Comparison of ENCODE assay signal across 8 mouse cellular contexts in the genomic region with DNA sequence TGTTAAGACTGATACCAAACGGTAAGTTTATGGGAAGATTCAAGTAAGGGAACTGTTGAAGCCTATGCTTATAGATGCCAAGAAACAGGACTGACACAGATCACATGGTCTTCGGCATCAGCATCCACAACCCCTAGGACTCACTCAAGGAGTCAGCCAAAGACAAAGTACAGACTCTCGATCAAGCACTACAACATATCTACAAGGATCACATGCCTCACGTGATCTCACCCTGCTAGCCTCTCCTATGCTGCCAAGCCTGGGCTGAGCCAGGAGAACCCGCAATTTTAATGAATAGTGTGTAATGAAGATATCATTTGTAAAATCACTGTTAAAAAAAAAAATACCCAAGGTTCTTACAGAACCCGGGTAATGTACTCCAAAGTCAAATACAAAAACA. TPM values are rescaled to one million over a fixed set of nuclear protein-coding genes. Genes with fewer than 3 reads are reported as not detected.
A peak's percentile ranks its signal among the peaks of the same experiment; 100 is the strongest.
DNase-seq lines count a peak whose midpoint lies in the region; ATAC-seq and TF ChIP-seq lines count a peak whose summit lies in the region.

No protein-coding gene starts in this region.

- no peak overlapping the region for H3K27ac ChIP-seq in hindbrain, embryonic 12.5 days
- no peak overlapping the region for H3K27ac ChIP-seq in hindbrain, embryonic 10.5 days
- no peak overlapping the region for H3K27ac ChIP-seq in bone marrow, adult 2 months (ENCODE audit: control insufficient read depth, insufficient read depth, low read depth, low read length, poor library complexity)
- H3K27ac ChIP-seq in intestine, embryonic 14.5 days (ENCODE audit: low read depth), result no peak overlapping the region
- no peak overlapping the region for H3K27ac ChIP-seq in midbrain, embryonic 11.5 days (ENCODE audit: low read depth, low read length)

- peaks cover 21% of the 10 kb centered on the region for H3K4me1 ChIP-seq in hindbrain, embryonic 12.5 days
- peaks cover 27% of the 10 kb centered on the region for H3K4me1 ChIP-seq in hindbrain, embryonic 10.5 days (replicated peaks)
- H3K4me1 ChIP-seq in bone marrow, adult 2 months (ENCODE audit: control insufficient read depth, insufficient read depth, low read length), result no peaks in the 10 kb centered on the region; the same call in 1 of the 2 replicates
- peaks cover 20% of the 10 kb centered on the region for H3K4me1 ChIP-seq in intestine, embryonic 14.5 days (replicated peaks; ENCODE audit: control insufficient read depth, insufficient read depth, low read length)
- peaks cover 14% of the 10 kb centered on the region for H3K4me1 ChIP-seq in midbrain, embryonic 11.5 days (ENCODE audit: control insufficient read depth, insufficient read depth, low read length)

- DNase-seq in hindbrain, embryonic 10.5 days (ENCODE audit: low spot score), result no peak
- no peak for DNase-seq in intestine, embryonic 14.5 days (ENCODE audit: low spot score)
- DNase-seq in midbrain, embryonic 11.5 days (ENCODE audit: low spot score, missing footprints), result no peak
- no peak for DNase-seq in left cerebral cortex, adult 8-10 months (ENCODE audit: low spot score in 2 of 2)
- no peak for DNase-seq in right cerebral cortex, adult 18-20 months
- no peak for DNase-seq in urinary bladder, adult 18-20 months (ENCODE audit: low spot score in 2 of 2)

- H3K4me3 ChIP-seq in hindbrain, embryonic 12.5 days, result no peak overlapping the region
- H3K4me3 ChIP-seq in hindbrain, embryonic 10.5 days, result no peak overlapping the region
- peak overlapping the region; percentile 7 for H3K4me3 ChIP-seq in bone marrow, adult 2 months (replicated peaks; ENCODE audit: control insufficient read depth, low read depth, low read length)
- no peak overlapping the region for H3K4me3 ChIP-seq in intestine, embryonic 14.5 days (ENCODE audit: low read depth, low read length)
- no peak overlapping the region for H3K4me3 ChIP-seq in midbrain, embryonic 11.5 days (ENCODE audit: low read depth, low read length)

- no peaks in the 10 kb centered on the region for H3K27me3 ChIP-seq in hindbrain, embryonic 12.5 days
- no peaks in the 10 kb centered on the region for H3K27me3 ChIP-seq in hindbrain, embryonic 10.5 days (ENCODE audit: insufficient read depth, poor library complexity, severe bottlenecking)
- H3K27me3 ChIP-seq in intestine, embryonic 14.5 days (replicated peaks; ENCODE audit: control insufficient read depth, insufficient read depth, low read length), result no peaks in the 10 kb centered on the region
- H3K27me3 ChIP-seq in midbrain, embryonic 11.5 days (ENCODE audit: control insufficient read depth, insufficient read depth, low read length), result no peaks in the 10 kb centered on the region

- 0 out of 2 replicates have a peak overlapping the region, but pooled peaks have one; percentile 18 for H3K9ac ChIP-seq in hindbrain, embryonic 12.5 days
- H3K9ac ChIP-seq in intestine, embryonic 14.5 days (ENCODE audit: low read length), result no peak overlapping the region
- no peak overlapping the region for H3K9ac ChIP-seq in midbrain, embryonic 11.5 days (ENCODE audit: low read length)

- TF ChIP-seq POLR2A in bone marrow, adult 2 months (IDR thresholded peaks at IDR 0.05; ENCODE audit: borderline replicate concordance, control insufficient read depth, low read depth, low read length), result no peak

- peak overlapping the region; percentile 70 for H3K4me2 ChIP-seq in hindbrain, embryonic 12.5 days (replicated peaks)
- peak overlapping the region; percentile 77 for H3K4me2 ChIP-seq in intestine, embryonic 14.5 days (ENCODE audit: low read length)
- peak overlapping the region; percentile 85 for H3K4me2 ChIP-seq in midbrain, embryonic 11.5 days

- no peaks in the 10 kb centered on the region for H3K9me3 ChIP-seq in hindbrain, embryonic 12.5 days (replicated peaks)
- no peaks in the 10 kb centered on the region for H3K9me3 ChIP-seq in hindbrain, embryonic 10.5 days
- no peaks in the 10 kb centered on the region for H3K9me3 ChIP-seq in intestine, embryonic 14.5 days (ENCODE audit: control insufficient read depth, low read length)
- no peaks in the 10 kb centered on the region for H3K9me3 ChIP-seq in midbrain, embryonic 11.5 days (ENCODE audit: control insufficient read depth, low read length)

- 88% methylated on average over 6 of the region's 6 CpGs for WGBS in hindbrain, embryonic 12.5 days
- WGBS in hindbrain, embryonic 10.5 days, result 91% methylated on average over 6 of the region's 6 CpGs
- 57% methylated on average over 6 of the region's 6 CpGs for WGBS in bone marrow, adult 2 months
- 80% methylated on average over 6 of the region's 6 CpGs for WGBS in intestine, embryonic 14.5 days
- WGBS in midbrain, embryonic 11.5 days, result 87% methylated on average over 6 of the region's 6 CpGs

- no peak for ATAC-seq in hindbrain, embryonic 12.5 days (ENCODE audit: low FRiP score)
- no peak for ATAC-seq in intestine, embryonic 14.5 days (replicated peaks; ENCODE audit: low FRiP score, low TSS enrichment, low read depth)
- no peak for ATAC-seq in midbrain, embryonic 11.5 days (ENCODE audit: low FRiP score)

- 0 out of 2 replicates have a peak, but pooled peaks cover 6% of the 10 kb centered on the region for H3K36me3 ChIP-seq in hindbrain, embryonic 12.5 days
- H3K36me3 ChIP-seq in hindbrain, embryonic 10.5 days, result peaks cover 17% of the 10 kb centered on the region
- H3K36me3 ChIP-seq in intestine, embryonic 14.5 days (ENCODE audit: control insufficient read depth, insufficient read depth, low read length), result 0 out of 2 replicates have a peak, but pooled peaks cover 6% of the 10 kb centered on the region
- H3K36me3 ChIP-seq in midbrain, embryonic 11.5 days (ENCODE audit: control insufficient read depth, insufficient read depth, low read length), result no peaks in the 10 kb centered on the region

- TF ChIP-seq CTCF in bone marrow, adult 2 months (IDR thresholded peaks at IDR 0.05; ENCODE audit: control insufficient read depth, insufficient read depth, low read length), result no peak

RNA-seq across cellular contexts. Expression of gene Ap1ar, which starts 1.7 kb away (rescaled TPM):
- polyA plus RNA-seq in hindbrain, embryonic 12.5 days (2016; fragmentation: Nextera tagmentation; extraction: Ambion mirVana), result 80.8 and 83.8 TPM in 2 replicates
- polyA plus RNA-seq in hindbrain, embryonic 10.5 days (2016; fragmentation: Nextera tagmentation; extraction: Ambion mirVana), result 56.0 and 60.8 TPM in 2 replicates
- polyA plus RNA-seq in bone marrow, adult 2 months (2011; ENCODE audit: insufficient read depth, insufficient read length, low replicate concordance, missing spikeins), result 22.2 and 50.8 TPM in 2 replicates
- polyA plus RNA-seq in intestine, embryonic 14.5 days (2014; fragmentation: Nextera tagmentation; extraction: Ambion mirVana), result 65.5 and 67.5 TPM in 2 replicates
- polyA plus RNA-seq in midbrain, embryonic 11.5 days (2014; fragmentation: Nextera tagmentation; extraction: Ambion mirVana), result 70.9 and 73.9 TPM in 2 replicates
- total RNA-seq in left cerebral cortex, adult 8-10 months (2022), result 10 to 100 TPM; 77.7 to 88.8 (median 82.2) TPM

RNA-seq across cellular contexts. Expression of gene Tifa, which starts 46.0 kb away (rescaled TPM):
- 3.4 and 3.7 TPM in 2 replicates for polyA plus RNA-seq in hindbrain, embryonic 12.5 days (2016; fragmentation: Nextera tagmentation; extraction: Ambion mirVana)
- polyA plus RNA-seq in hindbrain, embryonic 10.5 days (2016; fragmentation: Nextera tagmentation; extraction: Ambion mirVana), result 2.0 and 2.3 TPM in 2 replicates
- 32.1 and 38.2 TPM in 2 replicates for polyA plus RNA-seq in bone marrow, adult 2 months (2011; ENCODE audit: insufficient read depth, insufficient read length, low replicate concordance, missing spikeins)
- 14.0 and 18.1 TPM in 2 replicates for polyA plus RNA-seq in intestine, embryonic 14.5 days (2014; fragmentation: Nextera tagmentation; extraction: Ambion mirVana)
- polyA plus RNA-seq in midbrain, embryonic 11.5 days (2014; fragmentation: Nextera tagmentation; extraction: Ambion mirVana), result 3.7 and 4.3 TPM in 2 replicates
- 10 to 100 TPM in 2 of 4 experiments, 1 to 10 TPM in 2; 5.6 to 10.1 (median 8.5) TPM for total RNA-seq in left cerebral cortex, adult 8-10 months (2022)

RNA-seq across cellular contexts. Expression of gene Alpk1, which starts 55.3 kb away (rescaled TPM):
- 1.5 and 1.6 TPM in 2 replicates for polyA plus RNA-seq in hindbrain, embryonic 12.5 days (2016; fragmentation: Nextera tagmentation; extraction: Ambion mirVana)
- polyA plus RNA-seq in hindbrain, embryonic 10.5 days (2016; fragmentation: Nextera tagmentation; extraction: Ambion mirVana), result 1.1 and 1.4 TPM in 2 replicates
- 1.8 and 5.5 TPM in 2 replicates for polyA plus RNA-seq in bone marrow, adult 2 months (2011; ENCODE audit: insufficient read depth, insufficient read length, low replicate concordance, missing spikeins)
- 1.7 and 2.9 TPM in 2 replicates for polyA plus RNA-seq in intestine, embryonic 14.5 days (2014; fragmentation: Nextera tagmentation; extraction: Ambion mirVana)
- 0.70 and 0.72 TPM in 2 replicates for polyA plus RNA-seq in midbrain, embryonic 11.5 days (2014; fragmentation: Nextera tagmentation; extraction: Ambion mirVana)
- total RNA-seq in left cerebral cortex, adult 8-10 months (2022), result 1 to 10 TPM; 5.9 to 8.1 (median 7.3) TPM
